Mouse (Mus musculus) neural tube, embryonic 15.5 days (tissue): ENCODE data around the gene Gucy1b1. TPM values are rescaled to one million over a fixed set of nuclear protein-coding genes. Genes with fewer than 3 reads are reported as not detected.
A peak's percentile ranks its signal among the peaks of the same experiment; 100 is the strongest.

Experiments
- ATAC-seq: fragments of 200-750 bp; cut with Nextera tagmentation; 2 replicates; pipeline ENCODE4 v1.8.0; 2017; ENCODE audit warnings: mild to moderate bottlenecking, moderate TSS enrichment, moderate library complexity; ENCODE audit not compliant: low FRiP score
- H3K27ac ChIP-seq: fragments of 300-500 bp; sonication (generic); replicated peaks from 2 replicates; pipeline ENCODE4 v1.5.1; 2015; ENCODE audit warnings: mild to moderate bottlenecking, inconsistent platforms
- H3K27me3 ChIP-seq: fragments of 300-500 bp; sonication (generic); replicated peaks from 2 replicates; pipeline ENCODE4 v1.6.1; 2015; ENCODE audit warnings: inconsistent platforms
- H3K36me3 ChIP-seq: fragments of 300-500 bp; sonication (generic); 2 replicates; pipeline ENCODE4 v1.6.1; 2015; ENCODE audit warnings: inconsistent platforms
- H3K4me1 ChIP-seq: fragments of 300-500 bp; sonication (generic); 2 replicates; pipeline ENCODE4 v1.6.1; 2015; ENCODE audit warnings: inconsistent platforms
- H3K4me2 ChIP-seq: fragments of 300-500 bp; sonication (generic); 2 replicates; pipeline ENCODE4 v1.6.1; 2015; ENCODE audit warnings: inconsistent platforms, mild to moderate bottlenecking, moderate library complexity
- H3K4me3 ChIP-seq: fragments of 300-500 bp; sonication (generic); replicated peaks from 2 replicates; pipeline ENCODE4 v1.5.1; 2015; ENCODE audit warnings: mild to moderate bottlenecking, inconsistent platforms
- H3K9ac ChIP-seq: fragments of 300-500 bp; sonication (generic); replicated peaks from 2 replicates; pipeline ENCODE4 v1.6.1; 2015; ENCODE audit warnings: mild to moderate bottlenecking, inconsistent platforms
- H3K9me3 ChIP-seq: fragments of 300-500 bp; sonication (generic); replicated peaks from 2 replicates; pipeline ENCODE4 v1.6.1; 2016; ENCODE audit warnings: inconsistent platforms
- WGBS: fragments of 180-500 bp; shearing (Covaris S2); methylation state at CpG from one replicate; pipeline ENCODE4 v1.1.7; 2015; ENCODE audit warnings: mixed read lengths; 5-methylcytosine and 5-hydroxymethylcytosine counted together
- polyA plus RNA-seq: library from polyadenylated mRNA; unstranded; fragments of >200 nt; fragmentation: Nextera tagmentation; extraction: Ambion mirVana; gene quantifications from 2 replicates; pipeline ENCODE4 v1.2.1, GENCODE M21; 2015

The Gucy1b1 gene
- polyA plus RNA-seq, 1 experiment from 2014 or later, result 50.2 TPM

GRCm38 (mm10) chr3:82029229-82029628 lies 45.3 kb downstream of the Gucy1b1 start:
- Histone ChIP-seq H3K9me3 (no peaks in the 10 kb centered on the region), H3K4me3 (no peak overlapping the region), H3K27ac (no peak overlapping the region), H3K4me1 (no peaks in the 10 kb centered on the region), H3K27me3 (no peaks in the 10 kb centered on the region), H3K9ac (no peak overlapping the region), H3K36me3 (peaks cover 5% of the 10 kb centered on the region), H3K4me2 (no peak overlapping the region)
- WGBS, result 0% methylated on average over 3 of the region's 3 CpGs
- peak; percentile 82; the same call in 1 of the 2 replicates for ATAC-seq

- no peaks in the 10 kb centered on the region for H3K9me3 ChIP-seq
- no peak overlapping the region for H3K4me3 ChIP-seq
- no peaks in the 10 kb centered on the region for H3K27me3 ChIP-seq
- no peak overlapping the region for H3K27ac ChIP-seq
- no peak overlapping the region for H3K9ac ChIP-seq
- H3K4me2 ChIP-seq, result no peak overlapping the region
- 62% methylated on average over 1 of the region's 1 CpGs for WGBS
- H3K36me3 ChIP-seq, result no peaks in the 10 kb centered on the region
- ATAC-seq, result no peak
- no peaks in the 10 kb centered on the region for H3K4me1 ChIP-seq
Measured at GRCm38 (mm10) chr3:82027286-82027685, 47.2 kb downstream of the Gucy1b1 start.

- no peak for ATAC-seq
- H3K9me3 ChIP-seq, result no peaks in the 10 kb centered on the region
- H3K36me3 ChIP-seq, result no peaks in the 10 kb centered on the region
- 87% methylated on average over 3 of the region's 3 CpGs for WGBS
- H3K4me2 ChIP-seq, result no peak overlapping the region
- no peak overlapping the region for H3K9ac ChIP-seq
- no peaks in the 10 kb centered on the region for H3K27me3 ChIP-seq
- H3K4me1 ChIP-seq, result no peaks in the 10 kb centered on the region
- no peak overlapping the region for H3K4me3 ChIP-seq
- no peak overlapping the region for H3K27ac ChIP-seq
Measured at GRCm38 (mm10) chr3:82023065-82023464, 51.4 kb downstream of the Gucy1b1 start.

- no peaks in the 10 kb centered on the region for H3K36me3 ChIP-seq
- H3K4me2 ChIP-seq, result no peak overlapping the region
- H3K27me3 ChIP-seq, result no peaks in the 10 kb centered on the region
- H3K4me3 ChIP-seq, result no peak overlapping the region
- ATAC-seq, result no peak
- H3K9ac ChIP-seq, result no peak overlapping the region
- 90% methylated on average over 8 of the region's 8 CpGs for WGBS
- no peak overlapping the region for H3K27ac ChIP-seq
- no peaks in the 10 kb centered on the region for H3K9me3 ChIP-seq
- no peaks in the 10 kb centered on the region for H3K4me1 ChIP-seq
Measured at GRCm38 (mm10) chr3:82022421-82022920, 52.0 kb downstream of the Gucy1b1 start.

- H3K27ac ChIP-seq, result no peak overlapping the region
- H3K9ac ChIP-seq, result no peak overlapping the region
- no peaks in the 10 kb centered on the region for H3K9me3 ChIP-seq
- no peaks in the 10 kb centered on the region for H3K27me3 ChIP-seq
- no peak overlapping the region for H3K4me2 ChIP-seq
- H3K36me3 ChIP-seq, result no peaks in the 10 kb centered on the region
- H3K4me1 ChIP-seq, result no peaks in the 10 kb centered on the region
- 49% methylated on average over 7 of the region's 7 CpGs for WGBS
- ATAC-seq, result no peak
- no peak overlapping the region for H3K4me3 ChIP-seq
Measured at GRCm38 (mm10) chr3:82014148-82014703, 60.3 kb downstream of the Gucy1b1 start.

DNA sequence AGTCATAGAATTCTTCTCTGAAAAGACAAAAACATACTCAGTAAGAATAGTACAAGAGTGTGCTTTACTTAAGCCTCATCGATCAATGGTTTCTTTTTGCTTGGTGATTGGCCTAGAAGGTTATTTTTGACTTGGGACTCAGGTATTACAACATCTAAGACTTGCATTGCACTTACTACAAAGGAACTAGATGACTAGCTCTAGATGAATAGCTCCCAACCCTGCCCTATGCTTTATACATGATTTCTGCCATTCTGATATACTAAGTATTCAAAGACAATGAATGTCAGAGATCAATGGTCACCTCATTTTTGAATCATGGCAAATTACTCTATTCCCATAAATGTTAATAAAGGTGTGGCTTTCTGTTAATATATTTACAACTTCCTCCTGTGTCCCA lies 67.5 kb downstream of the Gucy1b1 start:
- H3K36me3 ChIP-seq, result no peaks in the 10 kb centered on the region
- no peak overlapping the region for H3K4me2 ChIP-seq
- no peak overlapping the region for H3K4me3 ChIP-seq
- no peak for ATAC-seq
- no peak overlapping the region for H3K9ac ChIP-seq
- H3K9me3 ChIP-seq, result no peaks in the 10 kb centered on the region
- WGBS, result 100% methylated on average over 1 of the region's 1 CpGs
- no peak overlapping the region for H3K27ac ChIP-seq
- no peaks in the 10 kb centered on the region for H3K4me1 ChIP-seq
- H3K27me3 ChIP-seq, result no peaks in the 10 kb centered on the region

DNA sequence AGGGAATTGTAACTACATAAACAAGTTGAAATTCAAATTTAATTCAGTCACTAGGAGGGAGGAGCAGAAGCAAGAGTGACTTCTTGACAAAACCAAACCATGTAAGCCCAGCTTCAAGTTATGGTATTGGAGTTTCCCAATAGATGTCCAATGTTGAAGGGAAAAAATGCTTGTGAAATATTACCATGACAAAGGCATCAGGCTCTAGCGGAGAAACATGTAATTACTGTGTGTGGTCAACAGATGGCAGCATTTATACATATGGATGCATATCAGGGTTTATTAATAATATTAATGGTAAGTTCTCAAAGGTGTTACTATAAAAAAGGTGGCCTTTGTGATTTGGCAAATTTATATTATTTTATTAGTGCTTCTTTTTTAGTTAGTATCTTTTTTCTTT lies 78.5 kb downstream of the Gucy1b1 start:
- H3K27me3 ChIP-seq, result no peaks in the 10 kb centered on the region
- no peaks in the 10 kb centered on the region for H3K36me3 ChIP-seq
- H3K4me2 ChIP-seq, result no peak overlapping the region
- 0 out of 2 replicates have a peak, but pooled peaks have one; percentile 45 for ATAC-seq
- H3K9ac ChIP-seq, result no peak overlapping the region
- WGBS, result 12% methylated on average over 1 of the region's 1 CpGs
- no peak overlapping the region for H3K27ac ChIP-seq
- no peak overlapping the region for H3K4me3 ChIP-seq
- no peaks in the 10 kb centered on the region for H3K9me3 ChIP-seq
- no peaks in the 10 kb centered on the region for H3K4me1 ChIP-seq

DNA sequence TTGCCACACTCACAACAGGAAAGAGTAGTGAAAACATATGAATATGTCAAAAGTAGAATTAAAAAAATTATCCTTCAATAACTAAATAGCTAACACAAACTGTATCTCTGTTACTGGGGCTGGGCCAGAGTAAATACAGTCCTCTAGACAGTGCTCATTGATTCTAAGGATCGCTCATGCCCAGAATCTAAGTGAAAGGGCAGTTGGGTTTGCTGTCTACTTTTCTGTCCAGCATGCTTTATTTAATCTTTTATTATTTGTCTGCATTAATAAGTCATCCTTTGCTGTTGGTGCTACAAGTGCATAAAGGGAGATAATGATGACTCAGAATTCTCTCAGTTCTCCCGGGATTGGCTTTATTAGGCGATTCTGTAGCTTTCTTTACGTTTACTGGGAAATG lies 79.1 kb downstream of the Gucy1b1 start:
- Histone ChIP-seq H3K4me1 (no peaks in the 10 kb centered on the region), H3K9me3 (no peaks in the 10 kb centered on the region), H3K27ac (no peak overlapping the region), H3K27me3 (no peaks in the 10 kb centered on the region), H3K9ac (no peak overlapping the region), H3K36me3 (no peaks in the 10 kb centered on the region), H3K4me2 (no peak overlapping the region), H3K4me3 (no peak overlapping the region)
- no peak for ATAC-seq
- WGBS, result 35% methylated on average over 4 of the region's 4 CpGs

DNA sequence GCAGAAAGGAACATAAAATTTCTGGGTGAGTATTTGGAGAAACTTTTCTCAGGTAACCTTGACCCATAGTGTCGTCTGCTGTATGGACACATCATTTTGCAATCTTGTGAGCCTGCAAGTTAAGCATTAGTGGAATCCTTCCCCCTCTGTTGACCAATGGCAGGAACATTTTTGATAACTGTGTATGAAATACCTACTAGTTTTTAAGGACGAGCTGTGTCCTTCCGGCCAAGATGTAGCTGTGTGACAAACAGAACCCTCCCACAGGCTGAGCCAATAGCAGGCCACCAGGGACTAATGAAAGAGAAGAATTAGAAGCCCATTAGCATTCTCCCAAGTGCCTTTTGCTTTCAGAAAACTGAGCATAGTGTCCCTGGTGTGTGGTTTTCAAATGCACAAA lies 84.0 kb downstream of the Gucy1b1 start:
- ATAC-seq, result no peak
- no peak overlapping the region for H3K4me3 ChIP-seq
- H3K27ac ChIP-seq, result no peak overlapping the region
- H3K9ac ChIP-seq, result no peak overlapping the region
- no peaks in the 10 kb centered on the region for H3K9me3 ChIP-seq
- no peaks in the 10 kb centered on the region for H3K4me1 ChIP-seq
- H3K27me3 ChIP-seq, result no peaks in the 10 kb centered on the region
- no peaks in the 10 kb centered on the region for H3K36me3 ChIP-seq
- no peak overlapping the region for H3K4me2 ChIP-seq
- WGBS, result 54% methylated on average over 3 of the region's 3 CpGs

DNA sequence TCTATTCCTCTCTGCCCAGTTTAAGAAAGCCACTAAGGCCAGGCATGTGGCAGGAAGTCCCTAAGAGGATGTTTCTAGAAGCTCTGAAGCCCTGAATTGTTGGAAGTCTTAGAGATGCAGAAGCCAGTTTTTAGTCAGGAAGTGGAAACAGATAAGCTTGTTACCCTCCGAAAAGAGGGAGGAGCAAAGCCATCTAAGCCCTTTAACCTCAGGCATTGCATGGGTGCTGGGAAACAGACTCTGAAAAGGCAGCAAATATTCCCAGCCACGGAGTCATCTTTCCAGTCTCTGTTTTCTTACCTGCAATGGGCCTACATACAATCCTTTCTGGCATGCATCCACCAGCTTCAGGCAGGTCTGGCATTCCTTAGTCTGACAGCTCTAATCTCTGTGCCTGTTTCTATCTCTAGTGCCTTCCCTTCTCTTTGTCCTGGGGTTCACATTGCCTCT lies 84.8 kb downstream of the Gucy1b1 start:
- no peaks in the 10 kb centered on the region for H3K4me1 ChIP-seq
- no peaks in the 10 kb centered on the region for H3K9me3 ChIP-seq
- H3K9ac ChIP-seq, result no peak overlapping the region
- WGBS, result 57% methylated on average over 2 of the region's 2 CpGs
- H3K4me3 ChIP-seq, result no peak overlapping the region
- H3K27ac ChIP-seq, result no peak overlapping the region
- ATAC-seq, result no peak
- no peaks in the 10 kb centered on the region for H3K27me3 ChIP-seq
- H3K36me3 ChIP-seq, result no peaks in the 10 kb centered on the region
- H3K4me2 ChIP-seq, result no peak overlapping the region

- Histone ChIP-seq H3K36me3 (no peaks in the 10 kb centered on the region), H3K9me3 (no peaks in the 10 kb centered on the region), H3K27ac (no peak overlapping the region), H3K4me3 (no peak overlapping the region), H3K9ac (no peak overlapping the region), H3K4me2 (no peak overlapping the region), H3K4me1 (no peaks in the 10 kb centered on the region), H3K27me3 (no peaks in the 10 kb centered on the region)
- no peak for ATAC-seq
- WGBS, result 91% methylated on average over 3 of the region's 3 CpGs
Measured at GRCm38 (mm10) chr3:81987628-81988027, 86.9 kb downstream of the Gucy1b1 start.

DNA sequence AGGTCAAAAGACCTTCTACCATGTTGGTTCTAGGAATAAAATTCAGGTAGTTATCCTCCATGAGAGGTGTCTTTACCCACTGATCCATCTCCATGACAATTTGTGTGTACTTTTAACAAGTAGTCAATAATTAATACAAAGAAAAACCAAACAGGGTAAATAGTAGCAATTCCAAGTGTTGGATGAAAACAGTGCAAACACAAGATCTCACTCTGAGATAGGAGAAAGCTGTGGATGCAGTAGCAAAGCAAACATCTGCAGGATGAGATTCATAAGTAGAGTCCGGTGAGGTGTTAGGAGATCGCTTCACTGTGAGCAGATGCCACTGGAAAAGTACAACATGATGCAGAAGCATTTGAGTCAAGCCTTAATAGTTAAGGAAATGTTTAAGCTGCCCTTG lies 88.4 kb downstream of the Gucy1b1 start:
- H3K9me3 ChIP-seq, result no peaks in the 10 kb centered on the region
- no peaks in the 10 kb centered on the region for H3K36me3 ChIP-seq
- H3K4me1 ChIP-seq, result no peaks in the 10 kb centered on the region
- WGBS, result 92% methylated on average over 2 of the region's 2 CpGs
- no peak for ATAC-seq
- no peak overlapping the region for H3K4me3 ChIP-seq
- H3K9ac ChIP-seq, result no peak overlapping the region
- H3K27me3 ChIP-seq, result no peaks in the 10 kb centered on the region
- no peak overlapping the region for H3K4me2 ChIP-seq
- H3K27ac ChIP-seq, result no peak overlapping the region
